Mouse (Mus musculus): ENCODE measurements around the gene Ccdc62. TPM values are rescaled to one million over a fixed set of nuclear protein-coding genes. Genes with fewer than 3 reads are reported as not detected.

The Ccdc62 gene
- total RNA-seq, 2 experiments from 2014 or later, result 2.9 to 4.1 TPM

DNA sequence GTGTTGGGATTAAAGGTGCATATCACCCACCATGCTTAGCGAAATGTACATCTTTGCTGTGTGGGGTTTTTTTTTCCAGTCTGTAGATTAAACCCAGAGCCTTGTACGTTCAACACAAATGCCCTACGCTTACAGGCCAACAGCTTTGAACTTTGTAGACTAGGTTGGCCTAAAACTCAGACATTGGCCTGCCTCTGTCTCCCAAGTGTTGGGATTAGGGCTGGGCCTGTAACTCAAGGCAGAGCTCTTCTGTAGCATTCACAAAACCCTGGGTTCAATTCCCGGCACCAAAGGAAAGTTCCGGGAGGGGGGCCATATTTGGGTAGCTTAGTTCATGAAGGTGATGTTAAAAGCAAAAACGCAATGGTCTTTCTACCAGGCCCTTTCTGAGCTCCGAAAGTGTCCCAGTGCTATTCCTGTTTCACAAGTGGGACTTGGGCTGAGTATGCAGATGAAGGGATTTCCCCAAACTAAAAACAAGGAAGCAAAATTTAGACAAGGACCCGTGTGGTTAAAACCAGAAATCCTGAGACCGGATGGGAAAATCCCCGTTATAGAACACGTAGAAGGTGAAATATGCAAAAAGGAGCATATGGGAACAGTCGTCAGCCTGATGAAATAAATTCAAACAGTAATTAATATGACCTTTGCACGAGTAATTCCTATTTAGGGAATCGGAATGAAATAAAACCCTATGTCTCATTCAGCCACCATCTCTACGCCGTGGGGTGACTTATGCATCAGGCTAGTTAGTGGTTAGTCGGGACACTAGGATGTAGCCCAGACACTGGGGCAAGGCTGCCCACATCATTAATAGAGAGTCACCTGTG, 24.1 kb upstream of the Ccdc62 start:
- intact Hi-C loops (cut with DNase I), result loop anchor here (2.0 kb wide), 2 partner anchors 80 to 280 kb away; no protein-coding TSS in a partner anchor
- peak overlapping the region; percentile 22; the same call in 1 of the 2 replicates for H3K27ac ChIP-seq

GRCm38 (mm10) chr5:123906976-123907630, 23.4 kb upstream of the Ccdc62 start, which contains the start of gene Denr:
Gene Denr, plus strand, starts transcription at chr5:123907175.
- H3K4me3 ChIP-seq, result peak within 1 kb of the TSS; percentile 52
- peak within 1 kb of the TSS; percentile 92 for H3K27ac ChIP-seq
- TF ChIP-seq CTCF (IDR thresholded peaks at IDR 0.05), result peak; percentile 97
- DNase-seq (ENCODE audit: extremely low spot score in 1 of 2, low spot score in 2 of 2), result peak; percentile 99 to 100
- intact Hi-C loops (cut with DNase I), result loop anchor here (1.0 to 2.0 kb wide), 4 partner anchors 80 to 280 kb away; partner anchors contain the start of genes Kntc1, Rsrc2 and Zcchc8

More for the DNA sequence above, 24.1 kb upstream of the Ccdc62 start:
- DNase-seq (ENCODE audit: extremely low spot score in 1 of 2, low spot score in 2 of 2), result no peak
- TF ChIP-seq CTCF (IDR thresholded peaks at IDR 0.05), result no peak
- peak overlapping the region; percentile 52 for H3K4me3 ChIP-seq

GRCm38 (mm10) chr5:123907631-123907977, 22.9 kb upstream of the Ccdc62 start:
- intact Hi-C loops (cut with DNase I), result loop anchor here (1.0 to 2.0 kb wide), 4 partner anchors 81 to 281 kb away; partner anchors contain the start of genes Kntc1, Rsrc2 and Zcchc8
- DNase-seq (ENCODE audit: extremely low spot score in 1 of 2, low spot score in 2 of 2), result no peak
- H3K4me3 ChIP-seq, result peak overlapping the region; percentile 52
- peak overlapping the region; percentile 92 for H3K27ac ChIP-seq
- TF ChIP-seq CTCF (IDR thresholded peaks at IDR 0.05), result no peak

DNA sequence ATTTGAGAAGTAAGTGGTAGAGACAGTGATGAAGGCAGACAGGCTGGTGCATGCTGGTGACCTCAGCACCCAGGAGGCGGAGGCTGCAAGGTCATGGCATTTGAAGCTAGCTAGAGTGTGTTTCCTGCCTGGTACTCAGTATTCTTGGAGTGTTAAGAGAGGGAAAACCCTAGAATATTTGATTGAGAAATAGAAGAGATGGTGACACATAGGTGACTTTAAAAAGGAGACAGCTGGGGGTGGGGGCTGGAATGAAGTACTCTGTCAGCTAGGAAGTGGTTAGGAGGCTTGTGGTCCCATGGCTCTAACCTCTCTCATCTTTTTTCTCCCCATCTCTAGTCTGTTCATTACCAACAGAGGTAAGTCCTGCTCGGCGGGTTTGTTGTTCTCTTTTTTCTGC, 15.6 kb upstream of the Ccdc62 start:
- no peak for DNase-seq (ENCODE audit: extremely low spot score in 1 of 2, low spot score in 2 of 2)
- H3K27ac ChIP-seq, result no peak overlapping the region
- TF ChIP-seq CTCF (IDR thresholded peaks at IDR 0.05), result no peak
- intact Hi-C loops (cut with DNase I), result no loop called here
- H3K4me3 ChIP-seq, result no peak overlapping the region

GRCm38 (mm10) chr5:123922112-123922511, 8.4 kb upstream of the Ccdc62 start:
- intact Hi-C loops (cut with DNase I), result no loop called here
- Histone ChIP-seq H3K4me3 (no peak overlapping the region), H3K27ac (0 out of 2 replicates have a peak overlapping the region, but pooled peaks have one; percentile 24)
- DNase-seq (ENCODE audit: extremely low spot score in 1 of 2, low spot score in 2 of 2), result no peak
- TF ChIP-seq CTCF (IDR thresholded peaks at IDR 0.05), result no peak

DNA sequence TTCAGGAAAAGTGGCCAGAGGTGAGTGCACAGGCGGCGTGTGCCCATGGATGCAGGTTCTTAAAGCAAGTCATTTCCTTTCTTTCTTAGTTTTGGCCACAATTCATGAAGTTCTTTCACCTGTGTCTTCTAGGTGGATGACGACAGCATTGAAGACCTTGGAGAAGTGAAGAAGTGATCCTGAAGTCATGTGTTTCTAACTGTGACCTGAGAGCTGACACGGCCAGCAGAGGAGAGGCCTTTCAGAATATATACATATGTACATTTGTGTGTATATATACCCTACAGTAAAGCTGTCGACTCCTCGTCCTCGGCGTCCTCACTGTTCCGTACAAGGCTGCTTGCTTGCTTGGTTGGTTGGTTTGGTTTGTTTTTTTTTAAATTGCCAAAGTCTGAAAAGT, 3.4 kb upstream of the Ccdc62 start, which contains the start of gene Gm43518:
Gm43518 (plus strand) TSS at position 301 of the 400 bp plus-strand sequence.
- no peak within 1 kb of the TSS for H3K27ac ChIP-seq
- DNase-seq (ENCODE audit: extremely low spot score in 1 of 2, low spot score in 2 of 2), result no peak
- no peak for TF ChIP-seq CTCF (IDR thresholded peaks at IDR 0.05)
- no peak within 1 kb of the TSS for H3K4me3 ChIP-seq
- intact Hi-C loops (cut with DNase I), result no loop called here

GRCm38 (mm10) chr5:123931131-123931530, 652 bp downstream of the Ccdc62 start:
- Histone ChIP-seq H3K27ac (peak overlapping the region; percentile 99), H3K4me3 (peak overlapping the region; percentile 95)
- intact Hi-C loops (cut with DNase I), result no loop called here
- DNase-seq (ENCODE audit: extremely low spot score in 1 of 2, low spot score in 2 of 2), result no peak
- TF ChIP-seq CTCF (IDR thresholded peaks at IDR 0.05), result no peak

- DNase-seq (ENCODE audit: extremely low spot score in 1 of 2, low spot score in 2 of 2), result no peak
- peak; percentile 17; the same call in 1 of the 2 replicates for TF ChIP-seq CTCF (IDR thresholded peaks at IDR 0.05)
- Histone ChIP-seq H3K27ac (no peak overlapping the region), H3K4me3 (no peak overlapping the region)
- intact Hi-C loops (cut with DNase I), result no loop called here
Observed at GRCm38 (mm10) chr5:123932927-123933326, 2.4 kb downstream of the Ccdc62 start.

DNA sequence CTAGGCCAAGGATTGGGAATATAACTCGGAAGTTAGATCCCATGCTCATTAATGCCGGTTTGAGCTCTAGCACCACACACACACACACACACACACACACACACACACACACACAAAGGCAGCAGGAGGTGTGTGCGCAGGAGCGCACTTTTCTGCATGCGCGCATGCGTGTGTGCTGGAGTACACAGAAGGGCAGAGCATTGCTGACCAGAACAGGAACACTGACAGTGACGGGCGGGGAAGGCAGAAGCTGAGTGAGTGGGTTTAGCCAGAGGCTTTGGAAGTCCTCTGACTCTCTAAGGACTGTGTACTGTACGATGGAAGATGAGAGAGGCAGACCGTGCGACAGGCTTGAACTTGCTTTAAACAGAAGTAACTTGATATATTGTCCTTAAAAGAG, 3.1 kb downstream of the Ccdc62 start:
- DNase-seq (ENCODE audit: extremely low spot score in 1 of 2, low spot score in 2 of 2), result no peak
- Histone ChIP-seq H3K27ac (no peak overlapping the region), H3K4me3 (no peak overlapping the region)
- intact Hi-C loops (cut with DNase I), result no loop called here
- TF ChIP-seq CTCF (IDR thresholded peaks at IDR 0.05), result no peak

GRCm38 (mm10) chr5:123933957-123934591, 3.6 kb downstream of the Ccdc62 start:
- intact Hi-C loops (cut with DNase I), result no loop called here

DNA sequence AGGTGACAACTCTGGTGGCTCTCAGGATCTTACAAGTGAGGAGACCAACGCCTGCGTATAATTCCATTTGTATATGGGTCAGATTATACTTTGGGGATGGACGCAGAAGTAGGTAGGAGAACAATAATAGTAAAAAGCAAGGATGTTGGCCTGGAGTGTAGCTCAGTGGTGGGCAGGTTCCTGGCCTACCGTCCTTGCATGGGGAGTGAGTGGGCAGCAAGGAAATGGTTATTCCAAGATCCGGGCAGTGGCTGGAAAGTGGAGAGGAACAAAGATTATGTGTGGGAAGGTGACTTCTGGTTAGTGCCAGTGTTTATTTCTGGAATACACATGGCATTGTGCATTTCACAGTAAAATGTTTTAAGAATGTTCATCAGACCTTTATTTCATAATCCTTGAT, 5.5 kb downstream of the Ccdc62 start:
- TF ChIP-seq CTCF (IDR thresholded peaks at IDR 0.05), result no peak
- Histone ChIP-seq H3K27ac (no peak overlapping the region), H3K4me3 (no peak overlapping the region)
- intact Hi-C loops (cut with DNase I), result no loop called here
- no peak for DNase-seq (ENCODE audit: extremely low spot score in 1 of 2, low spot score in 2 of 2)

More at GRCm38 (mm10) chr5:123933957-123934591, 3.6 kb downstream of the Ccdc62 start:
- no peak for DNase-seq (ENCODE audit: extremely low spot score in 1 of 2, low spot score in 2 of 2)
- Histone ChIP-seq H3K27ac (no peak overlapping the region), H3K4me3 (no peak overlapping the region)
- TF ChIP-seq CTCF (IDR thresholded peaks at IDR 0.05), result peak; percentile 45
